Mouse (Mus musculus) heart, adult 11 months (tissue): Measurements from ENCODE around the gene Mob3b.

Experiments used
- DNase-seq: peaks from one replicate; pipeline ENCODE4 v3.0.0; 2022

Gene Mob3b

DNA sequence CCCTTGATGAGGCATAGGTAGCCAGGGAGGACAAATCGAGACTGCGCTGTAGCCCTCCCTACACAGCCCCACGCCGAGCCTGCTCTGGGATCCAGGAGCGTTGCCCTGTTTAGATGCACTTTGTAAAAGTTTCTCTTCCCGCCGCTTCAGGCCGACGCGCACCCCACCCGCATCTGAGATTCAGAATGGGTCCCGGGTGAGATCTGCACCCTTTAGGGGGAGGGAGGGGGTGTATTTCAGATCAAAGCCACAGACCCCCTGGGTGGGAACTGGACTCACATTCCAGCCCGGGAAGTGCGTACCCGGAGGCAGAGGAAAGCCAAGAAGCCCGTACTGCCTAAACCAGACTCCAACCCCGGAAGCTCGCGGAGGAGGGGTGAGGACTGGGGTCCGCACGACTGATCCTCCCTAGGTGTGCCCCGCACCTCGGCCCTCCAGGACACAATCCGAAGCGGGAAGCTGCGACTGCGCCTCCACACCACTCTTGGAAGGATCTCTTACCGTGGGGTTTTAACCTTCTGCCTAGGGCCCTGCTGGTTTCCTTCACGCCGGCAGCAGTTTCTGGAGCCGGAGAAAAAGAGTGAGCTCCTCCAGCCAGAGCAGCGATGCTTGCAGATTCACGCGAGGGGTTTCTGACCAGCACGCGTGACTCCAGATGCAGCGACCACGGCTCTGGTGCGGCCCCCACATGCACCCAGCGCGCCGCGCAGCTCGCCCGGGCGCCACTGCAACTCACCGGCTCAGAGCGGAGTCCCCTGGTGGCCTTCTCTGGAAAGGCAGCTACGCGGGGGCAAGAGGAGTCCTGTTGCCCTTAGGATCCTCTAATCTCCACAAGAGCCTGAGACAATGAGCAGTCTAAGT, at the start of gene Mob3b:
Gene Mob3b, minus strand, starts transcription at position 734 of the 861 bp plus-strand sequence.
- DNase-seq = peak; percentile 98

DNA sequence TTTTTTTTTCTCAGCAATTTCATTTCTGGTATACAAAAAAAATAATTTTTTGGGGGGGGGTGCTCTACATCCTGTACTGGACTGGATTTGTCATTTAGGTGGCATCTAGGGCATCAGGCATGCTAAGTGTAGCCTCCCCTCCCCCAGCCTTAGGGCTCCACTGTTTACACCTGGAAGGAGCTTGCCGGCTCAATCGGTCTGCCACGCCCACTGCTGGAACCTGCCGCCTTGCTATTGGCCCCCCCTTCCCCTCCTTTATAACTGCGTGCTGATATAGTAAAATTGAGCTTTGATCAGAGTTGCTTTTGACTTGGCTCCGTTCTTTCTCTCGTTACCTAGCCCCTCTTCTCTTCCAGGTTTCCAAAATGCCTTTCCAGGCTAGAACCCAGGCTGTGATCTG, 47.4 kb upstream of the Mob3b start:
- peak; percentile 66 for DNase-seq

- no peak for DNase-seq
Observed at GRCm38 (mm10) chr4:35203724-35204123, 46.4 kb upstream of the Mob3b start.

DNA sequence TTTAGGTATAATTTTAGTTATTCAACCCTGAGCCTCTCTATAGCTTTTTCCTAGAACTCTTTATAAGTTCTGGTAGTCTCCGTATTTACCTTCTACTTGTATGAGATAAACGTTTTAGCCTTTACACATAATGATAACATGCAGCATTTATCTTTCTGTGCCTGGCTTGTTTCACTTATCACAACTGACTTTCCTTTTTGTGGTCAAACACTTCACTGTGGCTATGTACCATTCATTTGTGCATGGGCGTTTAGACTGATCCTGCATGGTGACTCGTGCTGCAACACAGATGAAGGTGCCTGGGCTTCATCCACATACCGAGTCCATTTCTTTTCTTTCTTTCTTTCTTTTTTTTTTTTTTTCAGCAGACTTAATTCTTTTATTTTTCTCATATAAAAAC, 44.4 kb upstream of the Mob3b start:
- DNase-seq = no peak

GRCm38 (mm10) chr4:35192725-35193124, 35.4 kb upstream of the Mob3b start:
- no peak for DNase-seq

DNA sequence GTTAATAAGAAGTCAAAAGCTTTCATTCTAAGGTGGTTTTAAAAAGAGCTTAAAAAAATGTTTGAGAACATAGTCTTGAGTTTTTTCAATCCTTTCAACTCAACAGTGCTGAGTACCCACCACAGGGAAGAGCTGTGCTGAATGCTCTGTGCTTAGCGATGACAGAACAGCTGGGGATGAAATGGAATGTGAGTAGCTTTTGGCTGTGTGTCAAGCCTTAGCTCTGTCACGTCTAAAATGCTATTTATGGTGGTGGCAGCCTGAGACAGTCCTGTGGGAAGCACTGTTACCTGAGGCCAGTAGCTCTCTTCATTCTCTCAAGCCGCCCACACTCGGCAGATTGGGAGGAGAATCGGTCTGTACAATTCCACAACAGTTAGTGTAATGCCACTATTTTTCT, 32.5 kb upstream of the Mob3b start:
- no peak for DNase-seq

GRCm38 (mm10) chr4:35187617-35188326, 30.5 kb upstream of the Mob3b start:
- no peak for DNase-seq

- DNase-seq = peak; percentile 80
Observed at GRCm38 (mm10) chr4:35177926-35178645, 20.8 kb upstream of the Mob3b start.

DNA sequence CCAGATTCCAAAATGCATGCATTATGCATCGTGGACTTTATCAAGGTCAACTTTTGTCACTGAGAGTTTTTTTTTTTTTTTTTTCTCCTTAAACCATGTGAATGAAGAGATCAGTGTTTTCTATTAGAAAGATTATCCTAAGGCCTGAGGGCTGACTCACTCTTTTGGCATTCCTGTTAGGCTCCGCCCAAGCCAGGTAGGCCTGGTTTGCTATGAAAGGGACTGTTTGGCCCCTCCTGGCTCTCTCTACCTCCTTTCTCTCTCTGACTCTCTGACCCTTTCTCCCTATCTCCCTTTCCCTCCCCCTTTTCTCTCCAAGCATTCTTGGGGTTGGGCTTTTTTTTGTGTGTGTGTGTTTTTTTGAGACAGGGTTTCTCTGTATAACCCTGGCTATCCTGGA, 18.3 kb upstream of the Mob3b start:
- peak; percentile 16 for DNase-seq

DNA sequence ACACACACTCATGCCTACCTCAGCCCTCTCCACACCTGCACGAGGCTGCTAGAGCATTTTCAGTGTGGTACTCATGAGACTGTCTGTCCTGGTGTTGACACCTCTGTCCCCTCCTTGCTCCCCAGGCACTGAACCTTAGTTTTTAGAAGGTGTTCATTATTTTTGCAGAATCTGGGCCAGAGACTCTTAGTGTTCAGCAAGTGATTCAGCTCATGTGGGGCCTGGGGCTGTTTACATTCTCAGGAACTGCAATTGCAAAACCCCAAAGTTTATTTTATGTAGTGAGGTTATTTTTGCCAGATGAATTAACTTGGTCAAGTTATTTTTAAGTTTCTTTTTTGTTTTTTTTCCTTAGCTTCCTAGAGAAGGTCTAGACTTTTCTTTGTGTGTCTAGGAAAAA, 16.3 kb upstream of the Mob3b start:
- no peak for DNase-seq

DNA sequence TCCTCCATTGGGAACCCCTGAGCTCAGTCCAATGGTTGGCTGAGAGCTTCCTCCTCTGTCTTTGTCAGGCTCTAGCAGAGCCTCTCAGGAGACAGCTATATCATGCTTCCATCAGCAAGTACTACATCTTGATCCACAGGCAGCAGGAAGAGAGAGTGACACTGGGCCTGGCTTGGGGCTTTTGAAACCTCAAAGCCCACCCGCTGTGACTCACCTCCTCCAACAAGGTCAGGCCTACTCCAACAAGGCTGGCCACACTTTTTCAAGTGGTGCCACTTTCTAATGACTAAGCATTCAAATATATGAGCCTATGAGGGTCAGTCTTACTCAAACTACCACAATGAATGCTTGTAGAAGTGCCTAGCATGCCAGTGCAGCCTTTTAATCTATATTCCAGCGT, 15.2 kb upstream of the Mob3b start:
- DNase-seq = no peak

GRCm38 (mm10) chr4:35169571-35170125, 12.4 kb upstream of the Mob3b start:
- DNase-seq = no peak

GRCm38 (mm10) chr4:35167855-35168254, 10.6 kb upstream of the Mob3b start:
- no peak for DNase-seq

GRCm38 (mm10) chr4:35165947-35166346, 8.7 kb upstream of the Mob3b start:
- no peak for DNase-seq

- DNase-seq = peak; percentile 90
Observed at GRCm38 (mm10) chr4:35165275-35165674, 8.0 kb upstream of the Mob3b start.

DNA sequence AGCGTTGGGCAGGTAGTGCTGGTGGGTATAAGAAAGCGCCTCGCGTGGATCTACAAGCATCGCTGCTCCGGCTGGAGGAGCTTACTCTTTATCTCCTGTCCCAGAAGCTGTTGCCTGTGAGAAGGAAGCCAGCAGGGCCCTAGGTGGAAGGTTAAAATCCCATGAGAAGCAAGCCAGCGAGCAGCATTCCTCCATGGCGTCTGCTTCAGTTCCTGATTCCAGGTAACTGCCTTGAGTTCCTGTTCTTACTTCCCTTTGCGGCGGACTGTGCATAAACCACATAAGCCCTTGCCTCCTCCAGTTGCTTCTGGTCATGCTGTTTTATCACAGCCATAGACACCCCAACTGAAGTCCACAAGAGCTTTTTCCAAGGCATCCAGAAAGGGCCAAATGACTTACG, 531 bp upstream of the Mob3b start:
- DNase-seq = peak; percentile 84

DNA sequence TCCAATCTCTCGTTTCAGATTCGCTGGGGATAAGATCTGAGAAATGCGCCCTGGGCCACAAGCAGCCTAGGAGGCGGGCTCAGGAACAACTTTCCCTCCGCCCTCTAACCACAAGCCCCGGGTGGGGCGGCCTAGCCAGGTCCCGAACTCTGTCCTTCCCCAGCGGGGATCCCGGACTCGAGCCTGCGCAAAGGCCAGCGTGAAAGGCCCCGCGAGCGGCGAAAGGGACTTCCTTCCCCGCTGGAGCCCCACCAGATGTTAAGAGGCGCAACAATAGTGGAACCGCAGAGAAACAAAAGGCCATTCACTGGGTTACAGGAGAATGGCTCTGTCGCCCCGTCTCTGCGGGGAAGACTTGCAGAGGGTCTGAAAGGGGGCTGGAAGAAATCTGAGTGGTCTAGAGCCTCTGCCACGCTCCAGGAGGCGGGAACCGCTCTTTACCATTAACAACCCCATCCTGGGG, 1.1 kb downstream of the Mob3b start:
- DNase-seq = peak; percentile 97

DNA sequence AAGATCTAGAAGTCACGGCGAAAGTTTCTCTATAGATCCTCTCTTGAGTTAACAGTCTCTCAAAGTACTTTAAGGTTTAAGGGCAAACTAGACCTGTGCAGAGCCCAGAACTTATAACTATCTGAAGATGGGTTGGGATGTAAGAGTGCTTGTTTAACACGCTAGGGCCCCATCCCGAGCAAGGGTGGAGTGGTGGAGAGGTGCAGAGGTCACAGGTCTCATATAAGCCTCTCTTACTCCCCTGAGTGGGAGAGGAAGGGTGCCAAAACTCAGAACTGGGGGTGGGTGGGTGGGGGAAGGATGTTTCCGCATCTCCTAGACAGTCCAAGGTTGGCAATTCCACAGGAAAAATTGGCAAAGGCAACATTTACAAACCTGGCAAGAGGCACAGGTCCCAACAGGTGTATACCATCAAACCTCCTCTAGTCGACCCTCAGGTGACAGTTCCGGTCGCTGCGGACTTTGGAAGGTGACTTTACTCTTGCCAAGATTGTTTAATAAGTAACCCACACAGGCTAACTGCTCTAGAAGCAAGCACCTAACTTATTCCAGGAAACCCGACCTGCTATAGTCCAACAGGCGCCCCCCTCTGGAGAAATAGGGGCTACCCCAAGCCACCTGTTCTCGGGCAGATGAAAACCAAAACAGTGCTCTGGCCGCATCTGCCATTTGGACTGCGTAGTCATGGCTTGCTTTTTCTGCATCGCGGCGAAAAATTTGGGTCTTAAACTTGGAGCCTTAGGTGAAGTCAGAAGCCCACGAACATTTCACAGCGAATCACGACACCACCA, 2.0 kb downstream of the Mob3b start:
- peak; percentile 91 for DNase-seq

- peak; percentile 81 for DNase-seq
Observed at GRCm38 (mm10) chr4:35154051-35154450, 3.2 kb downstream of the Mob3b start.

- DNase-seq = peak; percentile 31
Observed at GRCm38 (mm10) chr4:35151756-35152155, 5.5 kb downstream of the Mob3b start, which contains the start of gene Ifnk. TSS of gene Ifnk (plus strand) at chr4:35152056.

DNA sequence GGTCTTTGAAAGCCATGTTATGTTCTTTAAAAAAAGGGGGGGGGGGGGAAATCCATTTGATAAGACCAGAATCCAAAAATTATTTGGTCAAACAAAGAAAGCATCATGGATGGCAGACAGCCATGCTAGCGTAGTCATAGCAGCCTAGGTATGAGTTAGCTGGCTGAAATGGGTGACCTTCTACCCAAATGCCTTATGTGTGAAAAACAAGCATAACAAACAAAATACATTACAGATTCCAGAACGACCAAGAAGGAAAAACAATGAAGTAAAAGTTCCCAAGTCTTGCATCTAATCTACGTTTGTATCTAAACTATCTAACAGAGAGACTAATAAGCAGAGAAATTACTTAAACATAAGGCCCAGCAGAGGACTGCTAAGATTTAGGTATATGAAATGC, 6.6 kb downstream of the Mob3b start:
- DNase-seq = no peak

DNA sequence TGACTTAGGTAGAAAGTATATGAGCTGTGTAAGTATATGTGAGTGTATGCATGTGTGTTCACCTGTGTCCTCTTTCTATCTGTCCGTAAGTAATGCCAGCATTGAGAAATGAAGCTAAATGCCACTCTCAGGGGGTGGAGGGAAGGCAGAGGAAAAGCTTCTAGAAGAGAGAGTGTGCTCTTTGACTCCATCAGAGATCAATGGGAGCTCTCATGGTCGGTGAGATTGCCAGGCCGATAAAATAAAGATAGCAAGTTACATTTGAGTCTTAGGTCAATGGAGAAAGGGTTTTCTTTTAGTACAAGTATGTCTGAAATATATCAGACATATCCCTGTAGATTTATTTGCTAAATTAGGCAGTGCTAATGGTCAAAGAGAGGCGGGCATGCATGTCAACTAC, 9.0 kb downstream of the Mob3b start:
- no peak for DNase-seq
